Mouse (Mus musculus) embryonic fibroblast, embryonic 13.5 days (primary cell): ENCODE results near the gene Tubb2b.

Experiments
- CTCF ChIP-seq: IDR thresholded peaks from 2 replicates; pipeline ENCODE4 v1.5.1; 2011; ENCODE audit warnings: mild to moderate bottlenecking, control low read depth, low read length, moderate library complexity, borderline replicate concordance; ENCODE audit not compliant: insufficient read depth
- POLR2A ChIP-seq: IDR thresholded peaks from 2 replicates; pipeline ENCODE4 v1.6.1; 2011; ENCODE audit warnings: low read depth, mild to moderate bottlenecking, control low read depth, low read length, moderate library complexity

- TF ChIP-seq CTCF (no peak), POLR2A (no peak)
These were observed 13.1 kb upstream of the Tubb2b start for GRCm38 (mm10) chr13:34143389-34143788.
